Mouse (Mus musculus) layer of hippocampus, postnatal 25 days (tissue): ENCODE measurements at regions not wholly inside any gene's neighbourhood (a gene's known extent, or its start where the extent isn't known, plus 50 kb on each side); places are given as distances from the start of the nearest gene placed in this dataset.

ENCODE experiments used
- DNase-seq, 2 experiments: peaks; one replicate each; pipeline ENCODE4 v3.0.0; 2022; ENCODE audit warnings: mixed read lengths in 2 of 2, low spot score in 1 of 2; ENCODE audit errors: extremely low spot score in 1 of 2

- no peak for DNase-seq
Measured at GRCm38 (mm10) chr9:32002924-32003323, 89.7 kb upstream of the Barx2 start.

- no peak for DNase-seq
Measured at GRCm38 (mm10) chr9:32003730-32004129, 90.5 kb upstream of the Barx2 start.

- DNase-seq, result no peak
Measured at GRCm38 (mm10) chr9:32005348-32005747, 92.1 kb upstream of the Barx2 start.

- DNase-seq, result no peak
Measured at GRCm38 (mm10) chr9:32006350-32006749, 93.1 kb upstream of the Barx2 start.

GRCm38 (mm10) chr9:32010953-32011770 lies 97.9 kb upstream of the Barx2 start:
- DNase-seq, result no peak

GRCm38 (mm10) chr9:32016286-32016685 lies 99.7 kb upstream of the Arhgap32 start:
- DNase-seq, result no peak

GRCm38 (mm10) chr9:32018020-32018419 lies 97.9 kb upstream of the Arhgap32 start:
- no peak for DNase-seq

- DNase-seq, result no peak
Measured at GRCm38 (mm10) chr9:32019786-32020185, 96.2 kb upstream of the Arhgap32 start.

GRCm38 (mm10) chr9:32020942-32021731 lies 94.8 kb upstream of the Arhgap32 start:
- DNase-seq, result no peak

GRCm38 (mm10) chr9:32021755-32022154 lies 94.2 kb upstream of the Arhgap32 start:
- DNase-seq, result no peak

- DNase-seq, result no peak
Measured at GRCm38 (mm10) chr9:32022996-32023395, 92.9 kb upstream of the Arhgap32 start.

- no peak for DNase-seq
Measured at GRCm38 (mm10) chr9:32024767-32025166, 91.2 kb upstream of the Arhgap32 start.

- DNase-seq, result no peak
Measured at GRCm38 (mm10) chr9:32027962-32028361, 88.0 kb upstream of the Arhgap32 start.

- no peak for DNase-seq
Measured at GRCm38 (mm10) chr9:32029001-32029400, 86.9 kb upstream of the Arhgap32 start.

GRCm38 (mm10) chr9:32029786-32030185 lies 86.2 kb upstream of the Arhgap32 start:
- DNase-seq, result no peak

GRCm38 (mm10) chr9:32030203-32030602 lies 85.7 kb upstream of the Arhgap32 start:
- DNase-seq, result no peak

- peak; percentile 72 to 82 for DNase-seq
Measured at GRCm38 (mm10) chr9:32031950-32032453, 83.9 kb upstream of the Arhgap32 start.

GRCm38 (mm10) chr9:32032521-32033185 lies 83.3 kb upstream of the Arhgap32 start:
- peak; percentile 34 to 51 for DNase-seq

- no peak for DNase-seq
Measured at GRCm38 (mm10) chr9:32033937-32034336, 82.0 kb upstream of the Arhgap32 start.

- DNase-seq, result no peak
Measured at GRCm38 (mm10) chr9:32039999-32040398, 75.9 kb upstream of the Arhgap32 start.

GRCm38 (mm10) chr9:32043344-32043743 lies 72.6 kb upstream of the Arhgap32 start:
- no peak for DNase-seq
